ENCODE assay signal across 8 mouse cellular contexts in the genomic region with DNA sequence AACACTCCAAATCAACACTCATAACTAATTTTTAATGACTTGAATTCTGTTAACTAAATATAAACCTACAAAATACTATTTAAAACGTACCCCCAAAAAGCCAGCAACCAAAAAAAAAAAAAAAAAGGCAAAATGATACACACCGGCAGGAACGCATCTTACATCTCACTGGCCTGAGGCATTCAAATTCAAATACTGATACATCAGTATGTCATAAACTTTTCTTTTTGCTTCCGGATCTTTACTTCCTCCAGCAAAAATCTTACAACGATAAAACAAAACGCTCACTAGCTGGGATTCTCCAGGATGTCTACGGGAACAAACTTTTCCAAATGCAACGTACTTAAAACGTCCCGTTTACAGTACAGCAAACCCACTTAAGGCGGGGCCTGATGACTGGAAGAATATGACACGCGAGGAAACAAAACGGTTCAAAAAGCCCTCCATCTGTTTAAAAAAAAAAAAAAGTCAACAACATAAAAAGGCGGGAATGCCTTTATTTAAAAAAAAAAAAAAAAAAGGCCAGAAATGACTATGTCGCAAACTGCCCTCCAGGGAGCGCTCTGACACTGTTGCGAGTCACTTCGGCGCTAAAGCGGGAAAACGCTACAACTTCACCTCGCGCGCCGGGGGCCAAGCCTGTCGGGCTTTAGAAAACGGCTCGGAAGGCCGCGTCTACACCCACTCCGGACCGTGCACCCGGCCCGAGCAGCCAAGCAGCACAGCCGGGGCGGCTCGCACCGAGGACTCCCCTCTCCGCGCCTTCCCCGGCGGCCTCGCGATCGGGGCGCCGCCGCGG. TPM values are rescaled to one million over a fixed set of nuclear protein-coding genes. Genes with fewer than 3 reads are reported as not detected.
DNase-seq lines count a peak whose midpoint lies in the region; ATAC-seq and TF ChIP-seq lines count a peak whose summit lies in the region.

No protein-coding gene starts in this region.

- TF ChIP-seq CTCF in bone marrow, adult 2 months (IDR thresholded peaks at IDR 0.05; ENCODE audit: control insufficient read depth, insufficient read depth, low read length) = peak; percentile 84
- TF ChIP-seq CTCF in liver, embryonic 14.5 days (IDR thresholded peaks at IDR 0.05; ENCODE audit: low read depth) = peak; percentile 87

- ATAC-seq in embryonic facial prominence, embryonic 15.5 days (ENCODE audit: insufficient number of reproducible peaks, low FRiP score, low TSS enrichment, low read depth) = peak; percentile 35; the same call in 1 of the 2 replicates
- ATAC-seq in kidney, embryonic 15.5 days (replicated peaks; ENCODE audit: low FRiP score) = peak; percentile 35
- peak; percentile 22; the same call in 1 of the 2 replicates for ATAC-seq in liver, embryonic 14.5 days (ENCODE audit: insufficient read depth)
- ATAC-seq in stomach, embryonic 16.5 days (ENCODE audit: insufficient read depth, low FRiP score) = peak; percentile 23; the same call in 1 of the 2 replicates

- H3K4me3 ChIP-seq in bone marrow, adult 2 months (replicated peaks; ENCODE audit: control insufficient read depth, low read depth, low read length) = peak overlapping the region; percentile 97
- H3K4me3 ChIP-seq in embryonic facial prominence, embryonic 15.5 days (replicated peaks) = peak overlapping the region; percentile 72
- peak overlapping the region; percentile 89 for H3K4me3 ChIP-seq in heart, embryonic 10.5 days
- peak overlapping the region; percentile 83 for H3K4me3 ChIP-seq in kidney, embryonic 15.5 days (replicated peaks)
- H3K4me3 ChIP-seq in liver, embryonic 14.5 days (ENCODE audit: insufficient read depth in 1 of 2, low read depth in 2 of 2, low read length in 2 of 2) = peak overlapping the region; percentile 73 to 87
- H3K4me3 ChIP-seq in stomach, embryonic 16.5 days (replicated peaks; ENCODE audit: low read length) = peak overlapping the region; percentile 91

- peak; percentile 85; the same call in 1 of the 2 replicates for TF ChIP-seq POLR2A in bone marrow, adult 2 months (IDR thresholded peaks at IDR 0.05; ENCODE audit: borderline replicate concordance, control insufficient read depth, low read depth, low read length)

- H3K9me3 ChIP-seq in embryonic facial prominence, embryonic 15.5 days (replicated peaks) = no peaks in the 10 kb centered on the region
- H3K9me3 ChIP-seq in heart, embryonic 10.5 days = no peaks in the 10 kb centered on the region
- H3K9me3 ChIP-seq in kidney, embryonic 15.5 days (replicated peaks) = no peaks in the 10 kb centered on the region
- H3K9me3 ChIP-seq in liver, embryonic 14.5 days (ENCODE audit: control insufficient read depth, low read length) = no peaks in the 10 kb centered on the region
- no peaks in the 10 kb centered on the region for H3K9me3 ChIP-seq in stomach, embryonic 16.5 days (replicated peaks; ENCODE audit: control insufficient read depth, low read length)

- no peaks in the 10 kb centered on the region for H3K27me3 ChIP-seq in embryonic facial prominence, embryonic 15.5 days
- H3K27me3 ChIP-seq in heart, embryonic 10.5 days (ENCODE audit: insufficient read depth, poor library complexity, severe bottlenecking) = no peaks in the 10 kb centered on the region
- no peaks in the 10 kb centered on the region for H3K27me3 ChIP-seq in kidney, embryonic 15.5 days
- H3K27me3 ChIP-seq in liver, embryonic 14.5 days (ENCODE audit: control insufficient read depth, insufficient read depth, low read length) = no peaks in the 10 kb centered on the region
- H3K27me3 ChIP-seq in stomach, embryonic 16.5 days (ENCODE audit: control insufficient read depth, insufficient read depth, low read length) = no peaks in the 10 kb centered on the region

- no peak; the same call in 1 of the 2 replicates for TF ChIP-seq EP300 in liver, embryonic 14.5 days (IDR thresholded peaks at IDR 0.05; ENCODE audit: low read depth)

- peak overlapping the region; percentile 99 for H3K9ac ChIP-seq in embryonic facial prominence, embryonic 15.5 days
- H3K9ac ChIP-seq in kidney, embryonic 15.5 days = peak overlapping the region; percentile 100
- peak overlapping the region; percentile 100 for H3K9ac ChIP-seq in liver, embryonic 14.5 days (replicated peaks)
- peak overlapping the region; percentile 100 for H3K9ac ChIP-seq in stomach, embryonic 16.5 days (ENCODE audit: low read length)

- H3K27ac ChIP-seq in bone marrow, adult 2 months (ENCODE audit: control insufficient read depth, insufficient read depth, low read depth, low read length, poor library complexity) = peak overlapping the region; percentile 98
- peak overlapping the region; percentile 99 for H3K27ac ChIP-seq in embryonic facial prominence, embryonic 15.5 days (replicated peaks)
- H3K27ac ChIP-seq in heart, embryonic 10.5 days = peak overlapping the region; percentile 100
- peak overlapping the region; percentile 100 for H3K27ac ChIP-seq in kidney, embryonic 15.5 days
- peak overlapping the region; percentile 93 for H3K27ac ChIP-seq in liver, embryonic 14.5 days
- H3K27ac ChIP-seq in stomach, embryonic 16.5 days (ENCODE audit: low read length) = peak overlapping the region; percentile 100

- H3K4me2 ChIP-seq in embryonic facial prominence, embryonic 15.5 days (replicated peaks) = peak overlapping the region; percentile 50
- H3K4me2 ChIP-seq in kidney, embryonic 15.5 days = peak overlapping the region; percentile 75
- peak overlapping the region; percentile 100 for H3K4me2 ChIP-seq in liver, embryonic 14.5 days (ENCODE audit: low read depth)
- H3K4me2 ChIP-seq in stomach, embryonic 16.5 days (ENCODE audit: low read depth, low read length) = peak overlapping the region; percentile 61

- WGBS in bone marrow, adult 2 months = under 1% methylated on average over 42 of the region's 50 CpGs
- under 1% methylated on average over 50 of the region's 50 CpGs for WGBS in embryonic facial prominence, embryonic 15.5 days
- under 1% methylated on average over 49 of the region's 50 CpGs for WGBS in heart, embryonic 10.5 days
- under 1% methylated on average over 50 of the region's 50 CpGs for WGBS in kidney, embryonic 15.5 days
- WGBS in liver, embryonic 14.5 days (ENCODE audit: insufficient replicate concordance) = under 1% methylated on average over 44 of the region's 50 CpGs
- under 1% methylated on average over 41 of the region's 50 CpGs for WGBS in stomach, embryonic 16.5 days

- H3K36me3 ChIP-seq in embryonic facial prominence, embryonic 15.5 days = peaks cover 5% of the 10 kb centered on the region; the same call in 1 of the 2 replicates
- peaks cover 15% of the 10 kb centered on the region for H3K36me3 ChIP-seq in heart, embryonic 10.5 days
- H3K36me3 ChIP-seq in kidney, embryonic 15.5 days = peaks cover 12% of the 10 kb centered on the region
- peaks cover 30% of the 10 kb centered on the region for H3K36me3 ChIP-seq in liver, embryonic 14.5 days (replicated peaks; ENCODE audit: control insufficient read depth, insufficient read depth, low read depth)
- H3K36me3 ChIP-seq in stomach, embryonic 16.5 days (ENCODE audit: control insufficient read depth, insufficient read depth, low read length) = no peaks in the 10 kb centered on the region; the same call in 1 of the 2 replicates

- DNase-seq in B cell, adult 2 months = peak; percentile 91
- peak; percentile 95 for DNase-seq in heart, embryonic 10.5 days (ENCODE audit: low spot score)
- peak; percentile 83 to 90 (median 84) for DNase-seq in liver, embryonic 14.5 days (ENCODE audit: low read depth in 3 of 3, low spot score in 3 of 3)
- peak; percentile 88 for DNase-seq in neural tube, embryonic 10.5 days (ENCODE audit: extremely low spot score, low spot score)

- H3K4me1 ChIP-seq in bone marrow, adult 2 months (ENCODE audit: control insufficient read depth, insufficient read depth, low read length) = no peaks in the 10 kb centered on the region; the same call in 1 of the 2 replicates
- H3K4me1 ChIP-seq in embryonic facial prominence, embryonic 15.5 days = peaks cover 27% of the 10 kb centered on the region
- H3K4me1 ChIP-seq in heart, embryonic 10.5 days = peaks cover 18% of the 10 kb centered on the region; the same call in 1 of the 2 replicates
- H3K4me1 ChIP-seq in kidney, embryonic 15.5 days = peaks cover 36% of the 10 kb centered on the region
- H3K4me1 ChIP-seq in liver, embryonic 14.5 days (replicated peaks; ENCODE audit: control insufficient read depth in 2 of 2, insufficient read depth in 2 of 2, low read length in 1 of 2) = peaks cover 23 to 26% of the 10 kb centered on the region in 2 experiments
- peaks cover 20% of the 10 kb centered on the region for H3K4me1 ChIP-seq in stomach, embryonic 16.5 days (ENCODE audit: control insufficient read depth, insufficient read depth, low read length)

RNA-seq across cellular contexts. Expression of a gene that starts 10.8 kb away (rescaled TPM):
- 212 and 250 TPM in 2 replicates for polyA plus RNA-seq in bone marrow, adult 2 months (2011; ENCODE audit: insufficient read depth, insufficient read length, low replicate concordance, missing spikeins)
- polyA plus RNA-seq in embryonic facial prominence, embryonic 15.5 days (2015; fragmentation: Nextera tagmentation; extraction: Ambion mirVana) = 198 and 203 TPM in 2 replicates
- polyA plus RNA-seq in heart, embryonic 10.5 days (2016; fragmentation: Nextera tagmentation; extraction: Ambion mirVana) = 142 and 192 TPM in 2 replicates
- polyA plus RNA-seq in kidney, embryonic 15.5 days (2015; fragmentation: Nextera tagmentation; extraction: Ambion mirVana) = 228 and 250 TPM in 2 replicates
- polyA plus RNA-seq in liver, embryonic 14.5 days (2012; rRNA removed) = 79.8 and 111 TPM in 2 replicates
- polyA plus RNA-seq in liver, embryonic 14.5 days (2014; fragmentation: Nextera tagmentation; extraction: Ambion mirVana) = 116 and 130 TPM in 2 replicates
- polyA plus RNA-seq in stomach, embryonic 16.5 days (2015; fragmentation: Nextera tagmentation; extraction: Ambion mirVana) = 109 and 132 TPM in 2 replicates

RNA-seq across cellular contexts. Expression of a gene that starts 46.5 kb away (rescaled TPM):
- polyA plus RNA-seq in bone marrow, adult 2 months (2011; ENCODE audit: insufficient read depth, insufficient read length, low replicate concordance, missing spikeins) = 177 and 223 TPM in 2 replicates
- 417 and 423 TPM in 2 replicates for polyA plus RNA-seq in embryonic facial prominence, embryonic 15.5 days (2015; fragmentation: Nextera tagmentation; extraction: Ambion mirVana)
- polyA plus RNA-seq in heart, embryonic 10.5 days (2016; fragmentation: Nextera tagmentation; extraction: Ambion mirVana) = 602 and 803 TPM in 2 replicates
- 557 and 573 TPM in 2 replicates for polyA plus RNA-seq in kidney, embryonic 15.5 days (2015; fragmentation: Nextera tagmentation; extraction: Ambion mirVana)
- 121 and 190 TPM in 2 replicates for polyA plus RNA-seq in liver, embryonic 14.5 days (2012; rRNA removed)
- 207 and 223 TPM in 2 replicates for polyA plus RNA-seq in liver, embryonic 14.5 days (2014; fragmentation: Nextera tagmentation; extraction: Ambion mirVana)
- polyA plus RNA-seq in stomach, embryonic 16.5 days (2015; fragmentation: Nextera tagmentation; extraction: Ambion mirVana) = 483 and 485 TPM in 2 replicates

Comparison
In these comparisons a context has a peak if more than half of its experiments do, and no peak if none do; other contexts are left out.
1. Peak in every context shown above with its lines: DNase-seq, ATAC-seq, H3K4me3 ChIP-seq and H3K27ac ChIP-seq.
2. H3K4me2 ChIP-seq: peak in every context shown above with its lines; median percentile 100 in liver, embryonic 14.5 days; 75 in kidney, embryonic 15.5 days; 61 in stomach, embryonic 16.5 days; 50 in embryonic facial prominence, embryonic 15.5 days.